Mouse (Mus musculus): Measurements from ENCODE around the gene Gcdh. TPM values are rescaled to one million over a fixed set of nuclear protein-coding genes. Genes with fewer than 3 reads are reported as not detected.
A peak's percentile ranks its signal among the peaks of the same experiment; 100 is the strongest.

Gcdh gene
- polyA plus RNA-seq, 1 experiment from 2014 or later: 30.4 TPM

- H3K4me2 ChIP-seq: peak overlapping the region; percentile 72
- H3K4me1 ChIP-seq (ENCODE audit: insufficient read depth): peaks cover 11% of the 10 kb centered on the region
- DNase-seq (no peak), ATAC-seq (ENCODE audit: insufficient read depth) (no peak)
- no peaks in the 10 kb centered on the region for H3K27me3 ChIP-seq (ENCODE audit: insufficient read depth, low read length)
- H3K27ac ChIP-seq (ENCODE audit: low read depth): peak overlapping the region; percentile 91
- WGBS: 2% methylated on average over 7 of the region's 7 CpGs
- H3K4me3 ChIP-seq (ENCODE audit: low read depth, low read length): peak overlapping the region; percentile 77
- no peak for TF ChIP-seq CTCF (IDR thresholded peaks at IDR 0.05; ENCODE audit: low read depth)
- peak overlapping the region; percentile 88 for H3K9ac ChIP-seq
- H3K9me3 ChIP-seq (ENCODE audit: low read depth, low read length): no peaks in the 10 kb centered on the region
- H3K36me3 ChIP-seq (ENCODE audit: insufficient read depth): peaks cover 81% of the 10 kb centered on the region
Observed at GRCm38 (mm10) chr8:84839875-84840247, 53.9 kb downstream of the Gcdh start.

GRCm38 (mm10) chr8:84839411-84839810, 54.3 kb downstream of the Gcdh start:
- no peak for DNase-seq
- WGBS: 80% methylated on average over 2 of the region's 2 CpGs
- Histone ChIP-seq H3K9me3 (ENCODE audit: low read depth, low read length) (no peaks in the 10 kb centered on the region), H3K36me3 (ENCODE audit: insufficient read depth) (peaks cover 81% of the 10 kb centered on the region), H3K4me3 (ENCODE audit: low read depth, low read length) (peak overlapping the region; percentile 77), H3K4me2 (peak overlapping the region; percentile 72), H3K9ac (peak overlapping the region; percentile 88), H3K4me1 (ENCODE audit: insufficient read depth) (peaks cover 10% of the 10 kb centered on the region), H3K27ac (ENCODE audit: low read depth) (no peak overlapping the region; the same call in 1 of the 2 replicates), H3K27me3 (ENCODE audit: insufficient read depth, low read length) (no peaks in the 10 kb centered on the region)
- no peak for ATAC-seq (ENCODE audit: insufficient read depth)
- TF ChIP-seq CTCF (IDR thresholded peaks at IDR 0.05; ENCODE audit: low read depth): no peak

DNA sequence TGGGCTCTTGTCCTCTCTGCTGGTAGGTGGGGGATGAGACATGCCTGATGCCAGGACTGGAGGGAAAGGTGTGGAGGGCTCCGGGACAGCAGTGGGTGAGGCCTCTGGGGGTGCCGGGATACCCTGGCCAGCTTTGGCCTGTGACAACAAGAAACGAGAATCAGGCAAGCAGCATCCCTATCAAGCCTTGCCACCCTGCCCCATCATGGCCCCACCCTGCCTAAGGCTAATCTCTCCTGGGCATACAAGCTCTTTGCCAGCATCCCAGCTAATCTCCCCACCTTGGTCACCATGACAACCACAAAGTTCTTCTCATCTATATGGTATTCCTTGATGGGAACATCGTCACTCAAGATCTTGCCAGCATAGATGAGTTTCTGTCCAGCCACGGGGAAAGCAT, 55.2 kb downstream of the Gcdh start:
- Histone ChIP-seq H3K27me3 (ENCODE audit: insufficient read depth, low read length) (no peaks in the 10 kb centered on the region), H3K4me3 (ENCODE audit: low read depth, low read length) (peak overlapping the region; percentile 18; the same call in 1 of the 2 replicates), H3K9me3 (ENCODE audit: low read depth, low read length) (no peaks in the 10 kb centered on the region), H3K27ac (ENCODE audit: low read depth) (no peak overlapping the region; the same call in 1 of the 2 replicates), H3K4me1 (ENCODE audit: insufficient read depth) (peaks cover 13% of the 10 kb centered on the region), H3K36me3 (ENCODE audit: insufficient read depth) (peaks cover 81% of the 10 kb centered on the region), H3K9ac (peak overlapping the region; percentile 30; the same call in 1 of the 2 replicates), H3K4me2 (no peak overlapping the region; the same call in 1 of the 2 replicates)
- ATAC-seq (ENCODE audit: insufficient read depth) (no peak), DNase-seq (no peak)
- no peak for TF ChIP-seq CTCF (IDR thresholded peaks at IDR 0.05; ENCODE audit: low read depth)
- 86% methylated on average over 5 of the region's 5 CpGs for WGBS

- Histone ChIP-seq H3K4me2 (no peak overlapping the region; the same call in 1 of the 2 replicates), H3K9me3 (ENCODE audit: low read depth, low read length) (no peaks in the 10 kb centered on the region), H3K4me3 (ENCODE audit: low read depth, low read length) (peak overlapping the region; percentile 18; the same call in 1 of the 2 replicates), H3K36me3 (ENCODE audit: insufficient read depth) (peaks cover 79% of the 10 kb centered on the region), H3K27me3 (ENCODE audit: insufficient read depth, low read length) (no peaks in the 10 kb centered on the region), H3K4me1 (ENCODE audit: insufficient read depth) (peaks cover 13% of the 10 kb centered on the region), H3K9ac (peak overlapping the region; percentile 30; the same call in 1 of the 2 replicates), H3K27ac (ENCODE audit: low read depth) (no peak overlapping the region)
- no peak for TF ChIP-seq CTCF (IDR thresholded peaks at IDR 0.05; ENCODE audit: low read depth)
- ATAC-seq (ENCODE audit: insufficient read depth): no peak
- 75% methylated on average over 15 of the region's 15 CpGs for WGBS
- DNase-seq: no peak
Observed at GRCm38 (mm10) chr8:84837912-84838470, 55.7 kb downstream of the Gcdh start.

DNA sequence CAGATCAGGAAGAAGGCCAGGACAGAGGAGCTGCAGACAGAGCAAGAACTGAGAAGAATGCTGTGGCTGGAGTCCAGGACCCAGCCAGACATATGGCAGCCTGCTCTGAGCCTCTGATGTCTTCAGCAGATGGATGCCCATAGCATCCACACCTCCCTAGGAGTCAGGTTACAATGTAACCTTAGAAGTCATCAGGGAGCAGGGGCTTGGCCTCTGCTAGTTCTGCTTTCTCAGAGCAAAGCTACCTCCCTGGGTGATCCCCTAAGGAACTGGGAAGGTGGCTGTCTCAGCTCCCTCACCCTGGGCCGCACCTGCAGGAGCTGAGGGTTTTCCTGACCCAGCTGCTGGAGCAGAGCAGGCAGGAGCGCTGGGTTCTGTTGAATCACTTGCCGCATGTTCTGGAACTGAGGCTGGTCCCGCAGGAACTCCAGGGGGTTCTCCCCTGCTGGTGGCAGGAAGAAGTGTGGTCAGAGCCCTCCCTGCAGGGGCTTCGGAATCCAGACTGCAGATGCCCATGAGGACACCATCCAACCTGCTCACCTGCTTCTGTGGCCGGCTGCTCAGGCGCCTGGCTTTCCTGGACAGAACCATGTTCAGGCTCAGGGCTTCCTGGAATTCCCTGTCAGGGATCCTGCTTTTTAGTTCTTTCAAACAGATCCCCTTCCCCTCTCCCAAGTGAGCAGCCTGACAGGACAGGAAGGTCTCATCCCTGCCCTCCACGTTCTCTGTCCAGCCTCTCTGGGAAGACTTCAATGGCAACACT, 56.4 kb downstream of the Gcdh start:
- Histone ChIP-seq H3K4me3 (ENCODE audit: low read depth, low read length) (peak overlapping the region; percentile 18; the same call in 1 of the 2 replicates), H3K36me3 (ENCODE audit: insufficient read depth) (peaks cover 72% of the 10 kb centered on the region), H3K9me3 (ENCODE audit: low read depth, low read length) (no peaks in the 10 kb centered on the region), H3K27ac (ENCODE audit: low read depth) (no peak overlapping the region), H3K4me2 (peak overlapping the region; percentile 11; the same call in 1 of the 2 replicates), H3K9ac (peak overlapping the region; percentile 30; the same call in 1 of the 2 replicates), H3K4me1 (ENCODE audit: insufficient read depth) (peaks cover 13% of the 10 kb centered on the region), H3K27me3 (ENCODE audit: insufficient read depth, low read length) (no peaks in the 10 kb centered on the region)
- DNase-seq (no peak), ATAC-seq (ENCODE audit: insufficient read depth) (no peak)
- WGBS: 38% methylated on average over 8 of the region's 8 CpGs
- TF ChIP-seq CTCF (IDR thresholded peaks at IDR 0.05; ENCODE audit: low read depth): 0 out of 2 replicates have a peak, but pooled peaks have one; percentile 1

Small RNA genes lying within 50 kb of the gene (microRNA-seq; reads per million reads assigned to microRNA genes)
- gene Gm24197 (ENCODE audit: borderline number of aligned reads) (not detected), gene Mir7069 (ENCODE audit: borderline number of aligned reads) (4.0 reads per million, percentile 14 among the genes with 10 or more reads in this experiment)

Other genes with a start within 250 kb of the Gcdh start
- gene Ier2, start 231.1 kb downstream of the Gcdh start, polyA plus RNA-seq (2014; fragmentation: Nextera tagmentation; extraction: Ambion mirVana): 81.7 and 83.8 TPM in 2 replicates
- gene Trmt1, start 207.6 kb downstream of the Gcdh start, polyA plus RNA-seq (2014; fragmentation: Nextera tagmentation; extraction: Ambion mirVana): 66.1 and 68.6 TPM in 2 replicates
- 29.8 and 33.8 TPM in 2 replicates for gene Nacc1, start 206.1 kb downstream of the Gcdh start, polyA plus RNA-seq (2014; fragmentation: Nextera tagmentation; extraction: Ambion mirVana)
- 12.0 and 12.5 TPM in 2 replicates for gene Lyl1, start 192.5 kb downstream of the Gcdh start, polyA plus RNA-seq (2014; fragmentation: Nextera tagmentation; extraction: Ambion mirVana)
- 2.7 and 2.8 TPM in 2 replicates for gene G430095P16Rik, start 170.9 kb downstream of the Gcdh start, polyA plus RNA-seq (2014; fragmentation: Nextera tagmentation; extraction: Ambion mirVana)
- 42.3 and 44.1 TPM in 2 replicates for gene Nfix, start 93.6 kb downstream of the Gcdh start, polyA plus RNA-seq (2014; fragmentation: Nextera tagmentation; extraction: Ambion mirVana)
- 4.5 and 4.6 TPM in 2 replicates for gene Dand5, start 71.1 kb downstream of the Gcdh start, polyA plus RNA-seq (2014; fragmentation: Nextera tagmentation; extraction: Ambion mirVana)
- 44.2 and 45.0 TPM in 2 replicates for gene Gadd45gip1, start 62.4 kb downstream of the Gcdh start, polyA plus RNA-seq (2014; fragmentation: Nextera tagmentation; extraction: Ambion mirVana)
- 118 and 123 TPM in 2 replicates for gene Rad23a, start 53.3 kb downstream of the Gcdh start, polyA plus RNA-seq (2014; fragmentation: Nextera tagmentation; extraction: Ambion mirVana)
- 886 and 920 TPM in 2 replicates for gene Calr, start 47.0 kb downstream of the Gcdh start, polyA plus RNA-seq (2014; fragmentation: Nextera tagmentation; extraction: Ambion mirVana)
- gene Farsa, start 36.9 kb downstream of the Gcdh start, polyA plus RNA-seq (2014; fragmentation: Nextera tagmentation; extraction: Ambion mirVana): 92.9 and 103 TPM in 2 replicates
- gene Syce2, start 21.8 kb downstream of the Gcdh start, polyA plus RNA-seq (2014; fragmentation: Nextera tagmentation; extraction: Ambion mirVana): 79.9 and 94.8 TPM in 2 replicates
- 1.8 and 1.9 TPM in 2 replicates for gene Klf1, start 8.0 kb upstream of the Gcdh start, polyA plus RNA-seq (2014; fragmentation: Nextera tagmentation; extraction: Ambion mirVana)
- 12.0 and 15.3 TPM in 2 replicates for gene Dnase2a, start 14.6 kb upstream of the Gcdh start, polyA plus RNA-seq (2014; fragmentation: Nextera tagmentation; extraction: Ambion mirVana)
- gene Mast1, start 43.4 kb upstream of the Gcdh start, polyA plus RNA-seq (2014; fragmentation: Nextera tagmentation; extraction: Ambion mirVana): 0.30 and 0.39 TPM in 2 replicates
- gene Rtbdn, start 53.1 kb upstream of the Gcdh start, polyA plus RNA-seq (2014; fragmentation: Nextera tagmentation; extraction: Ambion mirVana): not detected in 2 replicates
- not detected in 2 replicates for gene Gm49661, start 75.5 kb upstream of the Gcdh start, polyA plus RNA-seq (2014; fragmentation: Nextera tagmentation; extraction: Ambion mirVana)
- gene Prdx2, start 75.7 kb upstream of the Gcdh start, polyA plus RNA-seq (2014; fragmentation: Nextera tagmentation; extraction: Ambion mirVana): 819 and 843 TPM in 2 replicates
- gene Rnaseh2a, start 75.8 kb upstream of the Gcdh start, polyA plus RNA-seq (2014; fragmentation: Nextera tagmentation; extraction: Ambion mirVana): 117 and 121 TPM in 2 replicates
- gene Junb, start 84.8 kb upstream of the Gcdh start, polyA plus RNA-seq (2014; fragmentation: Nextera tagmentation; extraction: Ambion mirVana): 12.8 and 15.4 TPM in 2 replicates
- 15.2 and 18.0 TPM in 2 replicates for gene Hook2, start 96.7 kb upstream of the Gcdh start, polyA plus RNA-seq (2014; fragmentation: Nextera tagmentation; extraction: Ambion mirVana)
- gene Best2, start 120.6 kb upstream of the Gcdh start, polyA plus RNA-seq (2014; fragmentation: Nextera tagmentation; extraction: Ambion mirVana): not detected in 2 replicates
- gene Asna1, start 131.4 kb upstream of the Gcdh start, polyA plus RNA-seq (2014; fragmentation: Nextera tagmentation; extraction: Ambion mirVana): 97.2 and 98.0 TPM in 2 replicates
- gene Trir, start 132.9 kb upstream of the Gcdh start, polyA plus RNA-seq (2014; fragmentation: Nextera tagmentation; extraction: Ambion mirVana): 153 and 156 TPM in 2 replicates
- 17.9 and 20.2 TPM in 2 replicates for gene Tnpo2, start 143.0 kb upstream of the Gcdh start, polyA plus RNA-seq (2014; fragmentation: Nextera tagmentation; extraction: Ambion mirVana)
- 23.1 and 23.7 TPM in 2 replicates for gene Fbxw9, start 166.1 kb upstream of the Gcdh start, polyA plus RNA-seq (2014; fragmentation: Nextera tagmentation; extraction: Ambion mirVana)
- 0.72 TPM in 1 of 2 replicates, not detected in the other for gene Gm5741, start 174.1 kb upstream of the Gcdh start, polyA plus RNA-seq (2014; fragmentation: Nextera tagmentation; extraction: Ambion mirVana)
- gene Dhps, start 177.8 kb upstream of the Gcdh start, polyA plus RNA-seq (2014; fragmentation: Nextera tagmentation; extraction: Ambion mirVana): 60.3 and 61.5 TPM in 2 replicates
- 155 and 158 TPM in 2 replicates for gene Wdr83os, start 186.8 kb upstream of the Gcdh start, polyA plus RNA-seq (2014; fragmentation: Nextera tagmentation; extraction: Ambion mirVana)
- 42.9 and 45.3 TPM in 2 replicates for gene Wdr83, start 187.4 kb upstream of the Gcdh start, polyA plus RNA-seq (2014; fragmentation: Nextera tagmentation; extraction: Ambion mirVana)
- gene Man2b1, start 189.3 kb upstream of the Gcdh start, polyA plus RNA-seq (2014; fragmentation: Nextera tagmentation; extraction: Ambion mirVana): 32.7 and 33.9 TPM in 2 replicates
- 1.7 and 2.3 TPM in 2 replicates for gene Zfp791, start 229.2 kb upstream of the Gcdh start, polyA plus RNA-seq (2014; fragmentation: Nextera tagmentation; extraction: Ambion mirVana)

All from lung, embryonic 14.5 days (tissue).